Mouse (Mus musculus) natural killer cell, adult 2 months (primary cell): ENCODE measurements at regions not wholly inside any gene's neighbourhood (a gene's known extent, or its start where the extent isn't known, plus 50 kb on each side); places are given as distances from the start of the nearest gene placed in this dataset.

Experiments used
- DNase-seq, 2 experiments: peaks; one replicate each; pipeline ENCODE4 v3.0.0; 2022; ENCODE audit warnings: low spot score in 2 of 2

- no peak for DNase-seq
Observed at GRCm38 (mm10) chr14:45056291-45056690, 68.3 kb downstream of the Ptger2 start.

- no peak for DNase-seq
Observed at GRCm38 (mm10) chr14:45061681-45062080, 73.7 kb downstream of the Ptger2 start.

GRCm38 (mm10) chr14:45064498-45064897 is 76.5 kb downstream of the Ptger2 start:
- DNase-seq, result no peak

- no peak for DNase-seq
Observed at GRCm38 (mm10) chr14:45069598-45070212, 81.7 kb downstream of the Ptger2 start.

GRCm38 (mm10) chr14:45074902-45075488 is 87.0 kb downstream of the Ptger2 start:
- DNase-seq, result no peak

- DNase-seq, result no peak
Observed at GRCm38 (mm10) chr14:45077216-45077615, 89.2 kb downstream of the Ptger2 start.

- DNase-seq, result peak in 1 of 2 experiments; percentile 39
Observed at GRCm38 (mm10) chr14:45079793-45080192, 91.8 kb downstream of the Ptger2 start.

GRCm38 (mm10) chr14:45080231-45080630 is 92.2 kb downstream of the Ptger2 start:
- DNase-seq, result no peak

- no peak for DNase-seq
Observed at GRCm38 (mm10) chr14:45083058-45083457, 95.1 kb downstream of the Ptger2 start.
